Mouse (Mus musculus): ENCODE results near the gene Vmn1r90.
"Not testable (repeated sequence)": the region's sequence is repeated elsewhere in the genome, so short reads cannot be mapped to it uniquely, and the experiment has no call there.

Gene Vmn1r90

DNA sequence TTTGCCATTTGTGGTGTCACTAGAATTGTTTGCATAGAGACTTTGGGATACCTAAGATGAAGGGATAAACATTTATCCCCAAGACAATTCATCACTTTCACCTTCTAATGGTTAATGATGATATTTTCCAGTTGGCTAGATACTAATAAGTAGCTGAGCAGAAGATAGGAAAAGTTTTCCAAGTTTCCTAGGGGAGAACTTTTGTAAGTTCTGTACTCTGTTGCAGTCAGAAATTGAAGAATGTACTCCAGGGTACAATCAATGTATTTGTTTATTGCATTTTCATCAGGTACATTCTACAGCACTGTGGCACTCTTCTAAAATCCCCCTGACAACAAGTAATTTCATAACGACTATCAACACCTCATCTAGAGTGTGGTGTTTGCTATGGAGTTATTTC, at the start of gene Vmn1r90:
TSS of gene Vmn1r90 (minus strand) at position 101 of the 400 bp plus-strand sequence.
- in situ Hi-C loops (cut with MboI; ENCODE audit: low sequenced_read_pairs) = no loop called here

DNA sequence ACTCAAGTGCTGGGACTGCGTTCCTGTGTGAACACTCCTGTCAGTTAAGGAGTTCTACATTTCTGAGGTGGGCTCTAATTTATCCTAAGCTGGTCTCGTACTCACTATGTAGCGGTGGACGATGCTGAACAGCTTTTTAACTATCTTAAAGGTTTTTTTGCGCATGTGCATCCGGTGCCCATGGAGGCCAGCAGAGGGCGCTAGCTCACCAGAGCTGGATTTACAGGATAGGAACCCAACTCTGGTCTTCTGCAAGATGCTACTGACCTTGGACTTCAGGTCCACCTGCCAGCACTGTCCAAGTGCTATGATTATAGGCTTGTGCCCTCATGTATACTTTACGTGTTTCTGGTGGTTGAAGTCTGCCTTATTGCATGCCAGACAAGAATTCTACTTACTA, 29.7 kb upstream of the Vmn1r90 start:
- in situ Hi-C loops (cut with MboI; ENCODE audit: low sequenced_read_pairs) = not testable (repeated sequence)

DNA sequence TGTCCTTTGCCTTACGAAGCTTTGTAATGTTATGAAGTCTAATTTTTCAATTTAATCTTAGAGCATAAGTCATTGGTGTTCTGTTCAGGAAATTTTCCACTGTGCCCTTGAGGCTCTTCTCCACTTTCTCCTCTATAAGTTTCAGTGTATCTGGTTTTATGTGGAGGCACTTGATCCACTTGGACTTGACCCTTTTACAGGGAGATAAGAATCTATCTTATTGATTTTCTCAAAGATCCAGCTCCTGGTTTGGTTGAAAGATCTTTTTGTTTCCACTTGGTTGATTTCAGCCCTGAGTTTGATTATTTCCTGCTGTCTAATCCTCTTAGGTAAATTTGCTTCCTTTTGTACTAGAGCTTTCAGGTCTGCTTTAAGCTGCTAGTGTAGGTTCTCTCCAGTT, 11.0 kb downstream of the Vmn1r90 start:
- in situ Hi-C loops (cut with MboI; ENCODE audit: low sequenced_read_pairs) = no loop called here

- in situ Hi-C loops (cut with MboI; ENCODE audit: low sequenced_read_pairs) = no loop called here
Measured at GRCm38 (mm10) chr7:14525280-14525679, 38.0 kb downstream of the Vmn1r90 start.

DNA sequence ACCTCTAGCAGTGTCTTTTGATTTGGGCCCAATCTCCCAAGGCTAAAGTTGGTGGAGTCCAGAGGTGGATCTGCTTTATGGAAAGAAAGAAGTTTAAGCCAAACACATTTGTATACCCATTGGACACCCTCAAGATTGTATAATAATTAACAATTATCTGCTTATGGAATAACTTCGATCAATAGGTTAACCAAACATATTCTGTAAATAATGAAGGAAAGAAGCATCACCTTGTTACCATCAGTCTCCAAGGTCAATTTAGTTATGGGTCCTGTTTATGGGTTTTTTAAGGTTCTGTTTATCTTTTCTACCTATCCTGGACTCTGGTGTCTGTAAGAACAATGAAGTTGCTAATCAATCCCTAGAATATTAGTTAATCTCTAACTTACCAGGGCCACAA, 40.7 kb downstream of the Vmn1r90 start:
- in situ Hi-C loops (cut with MboI; ENCODE audit: low sequenced_read_pairs) = no loop called here

DNA sequence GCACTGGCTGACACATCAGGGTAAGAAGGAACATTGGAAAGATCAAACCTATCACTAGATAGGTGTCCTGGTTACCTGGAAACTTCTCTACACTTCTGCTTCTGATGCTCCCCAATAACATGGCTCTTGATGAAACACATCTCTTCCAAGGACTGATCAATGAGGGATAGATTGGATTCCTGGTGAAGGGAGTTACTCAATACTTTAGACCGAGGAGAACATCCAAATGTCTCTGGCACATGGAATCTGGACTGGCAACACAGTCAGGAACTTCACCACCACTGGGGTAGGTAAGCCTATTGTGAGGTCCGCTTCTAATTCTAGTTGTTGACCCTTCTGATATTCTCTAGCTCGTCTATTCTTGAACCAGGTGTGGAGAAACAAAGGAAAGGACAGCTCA, 45.0 kb downstream of the Vmn1r90 start:
- in situ Hi-C loops (cut with MboI; ENCODE audit: low sequenced_read_pairs) = no loop called here
